Mouse (Mus musculus) cortical plate, adult 2 months (tissue): ENCODE data around the gene Podxl2. TPM values are rescaled to one million over a fixed set of nuclear protein-coding genes. Genes with fewer than 3 reads are reported as not detected.

Experiments used
- H3K27ac ChIP-seq: fragments of 200-500 bp; 2 replicates; pipeline ENCODE4 v1.5.1; 2012; ENCODE audit warnings: low read length, control low read depth, inconsistent platforms; ENCODE audit not compliant: insufficient read depth
- H3K4me1 ChIP-seq: fragments of 200-500 bp; 2 replicates; pipeline ENCODE4 v1.6.1; 2011; ENCODE audit warnings: low read length; ENCODE audit not compliant: control insufficient read depth, insufficient read depth
- H3K4me3 ChIP-seq: fragments of 200-500 bp; 2 replicates; pipeline ENCODE4 v1.5.1; 2011; ENCODE audit warnings: mild to moderate bottlenecking, low read length, control low read depth; ENCODE audit not compliant: insufficient read depth
- CTCF ChIP-seq: fragments of 200-500 bp; IDR thresholded peaks from 2 replicates; pipeline ENCODE4 v1.5.1; 2011; ENCODE audit warnings: mild to moderate bottlenecking, control low read depth, low read length; ENCODE audit not compliant: insufficient read depth; ENCODE audit errors: extremely low read depth
- POLR2A ChIP-seq: fragments of 200-500 bp; IDR thresholded peaks from 2 replicates; pipeline ENCODE4 v1.6.1; 2011; ENCODE audit warnings: mild to moderate bottlenecking, low read length, control low read depth; ENCODE audit not compliant: insufficient read depth; ENCODE audit errors: extremely low read depth
- polyA plus RNA-seq: library from polyadenylated mRNA; depleted of rRNA; stranded (reverse); fragments of >200 nt; gene quantifications from 2 replicates; pipeline ENCODE4 v1.2.3, GENCODE M21; 2012

Gene Podxl2
- polyA plus RNA-seq, 1 experiment: 381 TPM

- TF ChIP-seq POLR2A (no peak), CTCF (peak; percentile 66)
Observed at GRCm38 (mm10) chr6:88855636-88856035, 19.2 kb downstream of the Podxl2 start.

GRCm38 (mm10) chr6:88854509-88854908, 20.3 kb downstream of the Podxl2 start:
- no peaks in the 10 kb centered on the region for H3K4me1 ChIP-seq
- H3K4me3 ChIP-seq: no peak overlapping the region
- TF ChIP-seq POLR2A (no peak), CTCF (no peak)
- no peak overlapping the region for H3K27ac ChIP-seq

More at GRCm38 (mm10) chr6:88855636-88856035, 19.2 kb downstream of the Podxl2 start:
- Histone ChIP-seq H3K4me3 (no peak overlapping the region), H3K4me1 (no peaks in the 10 kb centered on the region), H3K27ac (no peak overlapping the region)

- no peak overlapping the region for H3K4me3 ChIP-seq
- H3K4me1 ChIP-seq: no peaks in the 10 kb centered on the region
- H3K27ac ChIP-seq: no peak overlapping the region
- TF ChIP-seq CTCF: no peak
- TF ChIP-seq POLR2A: no peak
Observed at GRCm38 (mm10) chr6:88850034-88850433, 24.8 kb downstream of the Podxl2 start.

- no peak overlapping the region for H3K27ac ChIP-seq
- no peaks in the 10 kb centered on the region for H3K4me1 ChIP-seq
- TF ChIP-seq POLR2A (no peak), CTCF (0 out of 2 replicates have a peak, but pooled peaks have one; percentile 22)
- no peak overlapping the region for H3K4me3 ChIP-seq
Observed at GRCm38 (mm10) chr6:88849270-88849669, 25.6 kb downstream of the Podxl2 start.

- Histone ChIP-seq H3K4me1 (no peaks in the 10 kb centered on the region), H3K4me3 (no peak overlapping the region), H3K27ac (no peak overlapping the region)
- no peak for TF ChIP-seq POLR2A
- TF ChIP-seq CTCF: no peak
Observed at GRCm38 (mm10) chr6:88847571-88847970, 27.3 kb downstream of the Podxl2 start.

- no peaks in the 10 kb centered on the region for H3K4me1 ChIP-seq
- TF ChIP-seq POLR2A: no peak
- no peak for TF ChIP-seq CTCF
- H3K4me3 ChIP-seq: no peak overlapping the region
- H3K27ac ChIP-seq: no peak overlapping the region
Observed at GRCm38 (mm10) chr6:88844901-88845565, 29.8 kb downstream of the Podxl2 start.

GRCm38 (mm10) chr6:88843781-88844725, 30.8 kb downstream of the Podxl2 start:
- no peak for TF ChIP-seq CTCF
- no peak for TF ChIP-seq POLR2A
- Histone ChIP-seq H3K4me3 (no peak overlapping the region), H3K4me1 (no peaks in the 10 kb centered on the region), H3K27ac (no peak overlapping the region)

- Histone ChIP-seq H3K4me3 (peak overlapping the region; percentile 91), H3K27ac (0 out of 2 replicates have a peak overlapping the region, but pooled peaks have one; percentile 46), H3K4me1 (no peaks in the 10 kb centered on the region)
- TF ChIP-seq POLR2A (no peak), CTCF (no peak)
Observed at GRCm38 (mm10) chr6:88843241-88843640, 31.6 kb downstream of the Podxl2 start.

- peak overlapping the region; percentile 46; the same call in 1 of the 2 replicates for H3K27ac ChIP-seq
- H3K4me1 ChIP-seq: no peaks in the 10 kb centered on the region
- H3K4me3 ChIP-seq: peak overlapping the region; percentile 91
- TF ChIP-seq POLR2A (0 out of 2 replicates have a peak, but pooled peaks have one; percentile 15), CTCF (no peak)
Observed at GRCm38 (mm10) chr6:88842731-88843151, 32.1 kb downstream of the Podxl2 start.
